Mouse (Mus musculus) gonadal fat pad, adult 2 months (tissue): ENCODE measurements around the gene Casd1. TPM values are rescaled to one million over a fixed set of nuclear protein-coding genes. Genes with fewer than 3 reads are reported as not detected.
"Not testable (repeated sequence)": the region's sequence is repeated elsewhere in the genome, so short reads cannot be mapped to it uniquely, and the experiment has no call there.

Experiments used
- DNase-seq: peaks from one replicate; pipeline ENCODE4 v3.0.0-alpha.2; 2012; ENCODE audit warnings: low read depth
- polyA plus RNA-seq: library from polyadenylated mRNA; depleted of rRNA; stranded (reverse); fragments of >200 nt; gene quantifications from 2 replicates; pipeline ENCODE4 v1.2.3, GENCODE M21; 2012

Casd1 gene
- polyA plus RNA-seq, 1 experiment: 15.0 TPM

DNA sequence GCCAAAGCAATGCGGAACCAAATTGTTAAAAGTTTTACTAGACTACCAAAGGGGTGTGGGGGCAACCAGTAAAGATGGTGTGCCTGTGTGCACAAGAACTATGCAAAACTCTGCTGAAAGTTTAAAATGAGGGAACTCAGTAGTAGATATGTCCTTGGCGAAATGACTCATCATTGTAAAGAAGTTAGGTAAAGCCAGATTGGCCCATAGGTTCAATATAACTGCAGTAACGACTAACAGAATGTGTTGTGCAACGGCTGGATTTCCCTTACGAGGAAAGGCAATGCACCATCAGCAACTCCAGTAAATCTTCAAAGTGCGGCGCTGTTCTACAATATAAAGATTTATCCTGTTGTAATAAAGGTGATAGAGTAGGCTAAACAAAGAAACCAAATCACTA lies 11.8 kb downstream of the Casd1 start:
- no peak for DNase-seq

DNA sequence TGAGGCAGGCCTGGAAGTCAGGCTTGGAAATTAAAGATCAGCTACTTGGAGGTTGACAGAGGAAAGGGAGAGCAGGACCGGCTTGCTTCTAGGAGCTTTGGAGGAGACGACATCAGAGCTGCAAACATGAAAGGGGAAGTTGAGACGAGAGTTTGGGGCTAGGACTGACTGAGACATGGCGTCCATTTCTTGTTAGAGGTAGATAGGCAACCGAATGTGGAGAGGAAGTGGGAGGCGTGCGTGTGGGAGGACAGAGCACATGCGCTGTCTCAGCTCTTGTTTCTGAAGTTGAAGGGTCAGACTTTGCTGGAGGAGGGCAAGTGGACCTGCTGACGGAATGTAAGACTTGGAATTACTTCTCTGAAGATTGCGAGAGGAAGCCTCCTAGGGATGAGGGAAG lies 17.3 kb downstream of the Casd1 start:
- DNase-seq: no peak

DNA sequence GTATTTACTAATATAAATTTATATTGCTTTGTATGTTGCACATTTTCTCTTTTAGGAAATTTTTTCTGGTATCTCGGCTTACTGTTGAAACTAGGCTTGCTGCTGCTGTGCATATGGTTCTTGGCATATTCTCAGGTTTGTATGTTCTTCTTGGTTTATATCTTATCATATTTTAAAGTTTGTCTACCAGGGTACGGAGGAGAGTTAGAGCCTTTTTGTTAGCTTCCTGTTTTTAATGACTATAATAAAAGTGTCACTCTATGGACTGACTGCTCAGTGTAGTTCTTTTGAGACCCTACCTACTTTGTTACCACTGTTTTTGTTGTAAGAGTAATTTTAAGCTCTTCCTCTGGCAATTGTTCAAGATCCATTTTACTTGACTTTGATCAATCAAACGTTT lies 30.8 kb downstream of the Casd1 start:
- DNase-seq: no peak

DNA sequence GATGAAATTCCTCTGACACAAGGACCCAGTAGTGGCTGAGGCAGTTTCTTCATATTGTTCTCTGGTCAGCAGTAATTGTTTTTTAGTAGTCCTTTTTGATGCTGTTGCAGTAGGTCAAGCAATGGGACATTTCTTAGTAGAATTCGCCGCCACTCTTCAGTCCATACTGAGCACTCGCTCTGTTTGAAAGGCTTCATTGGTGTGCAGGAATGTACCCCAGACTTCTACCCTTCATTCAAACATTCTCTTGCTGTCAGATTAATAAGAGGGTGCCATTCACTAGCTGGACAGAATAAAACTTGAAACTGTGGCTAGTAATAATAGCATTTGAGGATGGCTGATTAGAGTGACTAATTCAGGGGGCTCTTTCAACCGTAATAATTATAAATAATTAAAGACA lies 32.5 kb downstream of the Casd1 start:
- no peak for DNase-seq

DNA sequence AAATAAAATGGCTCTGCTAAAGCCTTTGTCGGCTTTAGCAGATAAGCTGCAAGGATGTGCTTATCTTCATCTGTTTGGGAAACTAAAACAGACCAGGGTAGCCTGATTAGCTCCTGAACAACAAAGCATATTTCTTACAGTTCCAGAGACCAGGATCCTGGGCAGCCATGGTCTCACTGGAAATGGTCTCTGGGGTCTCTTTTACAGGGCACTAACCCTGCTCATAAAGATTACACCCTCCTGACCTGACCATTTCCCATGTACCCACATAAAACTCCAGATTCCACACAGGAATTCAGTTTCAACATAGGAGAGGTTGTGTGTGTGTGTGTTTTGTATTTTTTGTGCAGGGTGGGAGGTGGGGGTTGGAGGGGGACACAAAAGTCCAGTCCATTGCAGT lies 34.2 kb downstream of the Casd1 start:
- DNase-seq: no peak

DNA sequence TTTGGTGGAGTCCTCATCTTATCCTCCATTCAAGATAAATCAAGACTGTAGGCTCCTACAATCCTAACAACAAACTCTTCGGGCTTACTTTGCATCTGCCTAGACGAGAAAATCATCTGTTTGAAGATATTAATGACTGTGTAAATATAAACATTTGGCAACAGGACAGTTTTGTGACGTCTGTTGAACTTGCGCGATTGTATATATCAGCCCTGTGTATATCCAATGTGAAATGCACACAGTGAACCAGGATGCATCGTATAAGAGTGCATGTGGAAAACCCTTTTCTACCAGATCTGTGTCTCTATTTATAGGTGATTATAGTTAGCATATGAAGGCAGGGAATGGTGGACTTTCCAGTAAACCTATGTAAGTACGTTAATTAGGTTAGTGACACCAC lies 41.4 kb downstream of the Casd1 start:
- DNase-seq: no peak

- no peak for DNase-seq
These were observed 46.7 kb downstream of the Casd1 start for GRCm38 (mm10) chr6:4647351-4647750.

DNA sequence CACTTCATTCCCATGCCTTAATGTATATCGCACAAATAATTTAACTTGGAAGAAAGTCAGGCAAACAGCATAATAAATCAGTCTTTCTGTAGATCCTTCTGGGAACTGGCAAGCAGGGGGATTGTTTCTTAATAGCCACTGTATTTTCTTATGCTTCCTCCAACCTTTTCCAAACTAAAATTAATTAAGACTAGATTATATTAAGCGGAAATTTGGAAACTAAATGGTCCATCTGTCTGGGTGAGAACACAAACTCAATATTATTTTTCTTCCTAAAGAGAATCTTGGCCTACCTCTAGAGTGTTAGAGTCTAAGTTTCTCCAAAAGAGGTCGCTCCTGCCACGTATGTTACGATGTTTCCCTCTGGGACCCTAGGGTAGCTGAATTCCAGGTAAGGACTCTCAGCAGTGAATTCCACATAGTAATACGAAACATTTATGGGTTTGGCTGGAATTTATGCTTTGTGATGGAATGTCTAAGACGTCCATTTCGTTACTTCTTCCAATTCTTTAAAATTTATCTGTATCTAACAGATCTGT lies 52.0 kb downstream of the Casd1 start:
- no peak for DNase-seq

DNA sequence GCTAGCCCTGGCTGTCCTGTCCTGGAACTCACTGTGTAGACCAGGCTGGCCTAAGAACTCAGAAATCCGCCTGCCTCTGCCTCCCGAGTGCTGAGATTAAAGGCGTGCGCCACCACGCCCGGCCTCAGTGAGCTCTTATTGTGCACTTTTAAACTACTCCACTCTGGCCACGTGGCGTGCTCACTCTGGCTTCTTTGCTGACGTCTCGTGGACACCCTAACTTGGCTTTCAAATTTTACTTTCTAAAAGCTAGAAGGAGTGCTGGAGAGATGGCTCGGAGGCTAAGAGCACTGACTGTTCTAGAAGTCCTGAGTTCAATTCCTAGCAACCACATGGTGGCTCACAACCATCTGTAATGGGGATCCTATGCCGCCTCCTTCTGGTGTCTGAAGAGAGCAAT lies 53.1 kb downstream of the Casd1 start:
- DNase-seq: not testable (repeated sequence)

DNA sequence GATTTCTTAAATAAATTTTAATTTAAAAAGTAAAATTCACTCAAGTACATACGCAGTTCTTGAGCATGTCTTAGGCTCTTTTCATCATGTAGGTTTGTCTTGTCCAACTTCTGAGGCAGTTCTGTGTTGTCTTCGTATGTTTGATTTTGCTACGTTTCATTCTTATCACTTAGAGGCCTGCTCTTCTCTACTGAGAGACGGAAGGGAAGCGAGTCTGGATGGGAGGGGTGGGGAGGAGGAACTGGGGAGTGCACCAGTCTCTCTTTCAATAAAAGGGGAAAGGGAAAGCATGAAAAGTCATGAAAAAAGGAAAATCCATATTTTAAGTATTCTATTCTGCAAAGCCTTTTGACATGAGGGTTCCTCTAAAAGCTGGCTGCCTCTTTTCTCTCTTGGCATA lies 54.8 kb downstream of the Casd1 start:
- no peak for DNase-seq

DNA sequence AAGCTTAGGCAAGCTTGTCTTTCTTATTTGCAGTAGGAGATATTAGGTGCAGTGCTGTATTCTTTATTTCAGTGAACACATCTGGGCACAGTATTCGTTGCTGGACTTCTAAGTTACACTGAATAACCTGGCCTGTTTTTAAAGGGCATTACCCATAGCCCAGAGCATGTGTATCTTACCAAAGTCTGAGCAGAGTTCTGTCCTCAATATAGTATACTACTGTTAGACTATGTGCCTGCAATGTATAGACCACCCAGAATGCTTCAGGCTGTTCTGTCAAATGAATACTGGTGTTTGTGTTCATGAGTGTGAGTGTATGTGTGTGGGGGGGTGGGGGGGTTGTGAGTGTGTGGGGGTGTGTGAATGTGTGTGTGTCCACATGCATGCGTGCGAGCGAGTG lies 55.3 kb downstream of the Casd1 start:
- no peak for DNase-seq

- DNase-seq: no peak
These were observed 58.2 kb downstream of the Casd1 start for GRCm38 (mm10) chr6:4658861-4659260.

DNA sequence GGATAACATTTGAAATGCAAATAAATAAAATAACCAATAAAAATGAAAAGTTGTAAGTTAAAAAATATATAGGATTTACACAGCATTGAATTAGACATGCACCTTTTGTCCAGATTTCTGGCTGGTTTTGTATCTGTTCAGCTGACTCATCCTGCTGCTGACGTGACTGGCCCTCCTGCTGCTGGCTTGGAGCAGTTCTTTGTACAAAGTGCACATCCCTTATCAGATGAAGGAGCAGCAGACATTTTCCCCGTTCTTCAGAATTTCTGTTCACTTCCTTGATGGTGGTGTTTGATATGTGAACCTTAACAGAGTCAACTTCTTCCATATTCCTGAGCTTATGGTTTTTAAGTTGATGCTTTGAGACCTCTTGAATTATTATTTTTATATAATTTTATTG lies 62.9 kb downstream of the Casd1 start:
- DNase-seq: no peak

DNA sequence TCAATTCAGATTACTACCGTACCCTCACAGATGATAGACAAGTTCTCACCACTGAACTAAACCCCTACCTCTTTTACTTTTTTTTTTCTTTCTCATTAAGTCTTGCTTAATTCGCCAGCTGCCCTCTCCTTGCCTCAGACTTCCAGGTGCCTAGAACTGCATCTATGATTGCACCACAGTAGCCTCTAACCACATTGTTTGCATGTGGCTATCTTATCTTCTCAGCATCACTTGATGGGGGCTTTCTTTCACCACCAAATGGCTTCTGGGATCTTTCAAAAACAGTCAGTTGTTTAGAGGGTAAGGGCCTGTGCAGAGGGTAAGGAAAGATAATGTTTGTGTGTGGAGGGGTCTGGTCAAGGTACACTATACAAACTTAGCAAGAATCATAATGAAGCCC lies 63.7 kb downstream of the Casd1 start:
- DNase-seq: no peak

DNA sequence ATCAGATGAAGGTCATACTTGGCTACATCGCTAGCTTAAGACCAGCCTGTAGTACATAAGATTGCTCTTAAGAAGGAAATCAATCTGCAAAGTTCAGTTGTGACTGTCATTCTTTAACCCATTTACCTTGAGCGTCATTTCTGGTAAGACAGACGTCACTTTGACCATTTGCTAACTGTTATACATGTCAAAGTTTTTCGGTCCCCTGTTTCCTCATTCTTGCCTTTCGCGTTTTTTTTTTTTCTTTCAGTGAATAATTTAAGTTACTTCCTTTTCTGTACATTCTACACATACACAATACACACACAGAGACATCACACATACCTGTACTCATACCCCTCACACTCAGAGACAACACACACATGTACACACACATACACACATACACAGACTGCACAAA lies 64.5 kb downstream of the Casd1 start:
- no peak for DNase-seq

DNA sequence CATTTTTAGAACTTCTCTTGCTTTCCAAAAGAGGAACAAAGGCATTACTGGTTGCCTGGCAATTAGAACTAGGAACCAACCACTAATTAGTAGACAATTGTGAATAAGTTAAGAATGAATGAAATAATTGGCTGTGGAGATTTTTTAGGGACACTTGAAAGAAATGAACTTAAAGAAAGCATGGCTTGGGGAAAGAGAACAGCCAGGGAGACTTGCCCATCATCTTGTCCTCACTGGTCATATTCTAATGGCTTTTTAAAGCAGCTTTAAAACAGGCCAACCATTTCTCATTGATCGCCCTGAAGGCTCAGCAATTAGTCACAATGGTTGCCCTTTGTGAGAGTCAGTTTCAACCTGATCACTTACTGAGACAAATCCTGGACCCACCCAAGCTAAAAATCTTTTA lies 76.7 kb downstream of the Casd1 start:
- DNase-seq: no peak

DNA sequence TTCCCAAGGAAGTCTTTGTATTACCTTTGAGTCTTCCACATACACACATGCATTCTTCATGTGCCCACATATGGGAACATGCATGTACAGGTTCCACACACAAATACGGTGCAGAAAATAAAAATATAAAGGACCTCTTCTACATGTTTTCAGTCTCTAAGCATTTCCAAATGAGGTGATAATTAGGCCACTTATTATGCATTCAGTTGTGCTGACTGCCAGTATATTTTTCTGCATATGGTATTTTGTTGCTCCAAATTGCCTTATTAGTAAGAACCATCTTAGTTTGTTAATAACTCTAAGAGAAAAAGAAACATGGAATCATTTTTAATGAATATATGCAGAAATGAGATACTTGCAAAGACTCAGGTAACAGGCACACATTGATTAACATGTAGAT lies 79.3 kb downstream of the Casd1 start:
- no peak for DNase-seq

DNA sequence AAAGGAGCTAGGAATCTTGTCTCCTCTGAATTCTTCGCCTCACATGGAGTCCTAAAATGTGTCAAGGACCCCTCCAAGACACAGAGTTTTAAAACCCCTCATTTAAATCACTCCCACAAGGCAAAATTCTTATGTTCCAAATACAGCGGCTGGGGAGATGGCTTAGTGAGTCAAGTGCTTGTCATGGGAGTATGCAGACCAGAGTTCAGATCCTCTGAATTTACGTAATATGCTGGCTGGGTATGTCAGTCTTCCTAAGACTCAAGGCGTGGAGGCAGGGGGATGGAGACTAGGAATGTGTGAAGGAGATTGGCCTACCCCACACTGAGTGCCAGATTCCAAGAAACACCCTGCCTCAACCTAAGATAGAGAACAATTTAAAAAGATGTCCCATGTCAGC lies 79.9 kb downstream of the Casd1 start:
- no peak for DNase-seq

DNA sequence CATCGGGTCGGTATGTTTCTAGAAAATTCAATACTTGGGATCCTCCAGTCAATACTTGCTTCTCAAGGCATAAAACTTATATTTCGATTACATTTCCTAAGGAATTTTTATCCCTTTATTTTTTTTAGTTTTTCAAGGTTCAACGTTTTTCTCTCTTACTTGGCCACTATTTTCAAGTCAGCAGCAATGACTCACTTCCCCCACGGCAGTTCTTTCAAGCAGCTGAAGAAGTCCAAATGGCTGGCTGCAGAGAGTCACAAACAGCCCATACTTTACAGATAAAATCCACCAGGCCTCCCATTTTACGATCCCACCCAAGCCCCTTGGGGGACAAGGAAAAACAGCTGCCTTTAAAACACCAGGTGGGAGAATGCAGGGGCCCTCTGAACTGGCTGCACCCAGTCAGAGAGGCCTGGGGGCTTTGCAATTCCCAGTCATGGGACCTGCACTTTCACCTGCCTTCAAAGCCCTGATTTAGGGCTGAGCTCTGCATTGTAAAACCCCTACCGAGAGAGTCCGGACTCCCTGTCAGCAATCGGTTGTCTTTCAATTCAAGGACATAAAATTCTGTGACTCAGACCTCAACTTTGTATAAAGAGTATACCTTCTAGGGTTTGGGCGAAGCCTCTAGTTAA lies 84.2 kb downstream of the Casd1 start:
- DNase-seq: no peak

DNA sequence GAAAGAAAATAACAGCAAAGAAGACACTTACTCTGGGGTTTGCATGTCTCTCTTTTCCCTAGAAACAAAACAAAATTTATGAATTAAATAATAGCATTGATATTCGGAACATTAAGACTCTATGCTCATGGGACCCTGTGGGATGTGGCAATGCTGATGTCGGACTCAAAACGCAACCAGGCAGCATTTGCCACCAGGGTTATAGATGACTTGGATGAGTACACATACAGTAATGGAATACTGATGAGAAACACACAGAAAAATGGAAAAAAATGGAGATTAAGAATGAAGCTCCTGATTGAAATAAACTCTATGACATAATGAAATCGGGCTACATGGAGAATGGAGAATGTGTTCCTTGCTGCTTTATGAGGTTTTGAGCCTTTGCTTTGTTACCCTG lies 89.8 kb downstream of the Casd1 start:
- no peak for DNase-seq
